Mouse (Mus musculus) regulatory T cell (primary cell): ENCODE data around the gene Phlda2.
"Not testable (repeated sequence)": the region's sequence is repeated elsewhere in the genome, so short reads cannot be mapped to it uniquely, and the experiment has no call there.

Experiments used
- in situ Hi-C: fragments of 300-600 bp; cut with MboI, MseI; formaldehyde crosslinking; loops from one replicate; pipeline ENCODE4 v1.15.1; 2025; ENCODE audit warnings: high pct_unique_total_duplicates

Phlda2 gene

DNA sequence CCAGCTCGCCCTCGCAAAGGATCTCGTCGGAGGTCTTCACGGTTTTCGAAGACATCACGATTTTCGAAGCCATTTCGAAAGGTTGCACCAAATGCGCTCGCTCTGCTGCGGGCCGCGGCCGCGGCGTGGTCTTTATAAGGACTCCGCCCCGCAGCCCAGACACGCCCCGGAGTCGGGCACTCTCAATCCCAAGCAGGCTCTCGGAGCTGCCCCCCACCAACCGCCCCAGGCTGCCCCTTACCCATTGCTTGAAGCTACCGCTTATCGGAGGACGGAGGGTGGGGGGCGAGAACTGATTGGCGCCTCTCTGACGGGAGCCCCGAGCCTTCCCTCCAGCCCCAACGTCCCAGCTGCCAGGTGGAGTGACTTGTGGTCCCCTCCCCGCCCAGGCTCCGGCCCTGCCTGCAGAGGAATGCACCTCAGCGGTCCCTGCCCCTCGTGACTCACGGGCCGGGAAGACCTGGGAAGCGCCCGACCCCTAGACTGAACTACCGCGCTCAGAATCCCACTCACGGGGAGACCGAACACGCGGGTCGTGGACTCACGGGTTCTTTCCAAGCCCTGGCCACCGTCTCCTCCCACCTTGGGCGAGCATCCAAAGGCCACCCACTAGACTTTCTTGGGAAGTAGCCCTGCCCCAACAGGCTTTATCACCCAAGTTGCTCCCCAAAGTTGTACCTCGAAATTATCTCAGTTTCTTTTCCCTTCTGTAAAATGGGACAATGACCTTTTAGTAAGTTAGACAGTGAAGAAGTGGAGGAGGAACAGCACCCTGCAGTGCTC, at the start of gene Phlda2:
Phlda2 (minus strand) TSS at position 733 of the 783 bp plus-strand sequence.
- in situ Hi-C loops = no loop called here

DNA sequence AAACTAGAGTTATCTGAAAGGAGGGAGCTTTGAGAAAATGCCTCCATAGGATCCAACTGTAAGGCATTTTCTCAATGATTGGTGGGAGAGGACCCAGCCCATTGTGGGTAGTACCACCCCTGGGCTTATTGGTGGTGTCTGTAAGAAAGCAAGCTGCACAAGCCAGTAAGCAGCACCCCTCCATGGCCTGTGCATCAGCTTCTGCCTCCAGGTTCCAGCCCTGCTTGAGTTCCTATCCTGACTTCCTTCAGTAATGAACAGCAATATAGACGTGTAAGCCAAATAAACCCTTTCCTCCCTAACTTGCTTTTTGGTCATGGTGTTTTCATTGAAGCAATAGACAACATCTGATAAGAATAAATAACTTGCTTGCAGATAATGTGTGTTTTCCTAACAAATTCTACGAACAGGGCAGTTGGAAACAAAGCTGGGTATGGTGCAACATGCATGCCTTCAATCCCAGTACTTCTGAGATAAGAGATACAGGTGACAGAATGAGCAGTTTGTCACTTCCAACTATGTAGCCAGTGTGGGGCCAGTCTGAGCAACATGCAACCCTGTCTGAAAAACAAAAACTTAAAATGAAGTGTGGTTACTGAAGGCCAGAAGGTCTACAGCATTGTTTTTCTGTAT, 46.8 kb upstream of the Phlda2 start:
- in situ Hi-C loops = no loop called here

DNA sequence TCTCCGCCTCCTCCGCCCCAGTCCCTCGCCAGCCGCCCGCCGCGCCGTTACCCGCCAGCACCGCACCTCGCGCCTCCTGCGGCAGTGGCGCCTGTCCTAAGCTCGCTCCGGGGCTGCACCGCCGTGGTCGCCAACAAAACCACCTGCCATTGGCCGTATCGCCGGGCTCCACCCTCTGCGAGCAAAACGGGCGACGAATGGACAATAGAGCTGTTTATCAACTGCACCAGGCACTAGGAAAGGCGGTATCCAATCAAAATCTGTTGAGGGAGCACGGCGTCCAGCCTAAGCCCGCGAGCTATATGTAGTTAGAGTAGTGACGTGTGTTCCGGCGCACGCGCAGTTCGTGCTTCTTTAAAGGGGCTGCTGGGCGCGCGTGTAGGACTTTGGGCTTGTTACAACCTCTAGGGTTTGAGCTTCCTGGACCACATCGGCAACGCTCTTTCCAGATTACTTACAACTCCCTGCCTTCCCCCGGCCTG, 46.1 kb upstream of the Phlda2 start, which contains the start of gene Nap1l4:
Nap1l4 (minus strand) TSS at position 131 of the 482 bp plus-strand sequence.
- in situ Hi-C loops = no loop called here

DNA sequence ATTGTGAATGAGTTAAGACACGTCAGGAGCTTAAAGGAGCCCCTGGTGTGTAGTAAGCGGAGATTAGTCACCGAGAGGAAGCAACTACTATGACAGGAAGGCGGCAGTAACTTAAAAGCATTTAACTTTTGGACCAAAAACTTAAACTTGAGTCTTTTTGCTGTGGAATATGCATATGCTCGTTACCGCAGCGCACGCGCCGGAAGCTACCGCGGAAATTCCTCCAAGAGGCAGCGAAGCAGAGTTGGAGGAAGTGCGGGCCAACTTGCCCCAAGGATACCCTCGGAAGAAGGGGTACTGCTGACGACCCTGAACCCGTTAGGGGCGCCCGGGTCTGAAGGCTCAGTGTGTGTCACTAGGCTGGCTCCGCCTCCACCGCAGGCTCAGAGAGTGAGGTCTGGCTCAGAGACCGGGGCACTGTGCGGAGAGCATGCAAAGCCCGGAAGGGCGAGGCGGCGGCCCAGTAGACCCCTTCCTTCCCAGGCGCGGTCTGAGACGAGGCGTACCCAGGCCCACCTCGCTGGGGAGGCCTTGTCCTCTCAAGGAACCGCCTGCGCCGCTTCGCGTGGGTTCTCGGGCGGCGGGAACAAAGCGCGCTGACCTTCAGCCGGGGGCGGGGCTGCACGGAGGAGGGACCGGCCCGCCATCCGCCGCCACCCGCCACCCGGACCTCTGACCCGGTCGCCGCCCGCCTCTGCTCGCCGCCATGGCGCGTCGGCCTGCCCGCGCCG, 45.4 kb upstream of the Phlda2 start:
- in situ Hi-C loops = no loop called here

DNA sequence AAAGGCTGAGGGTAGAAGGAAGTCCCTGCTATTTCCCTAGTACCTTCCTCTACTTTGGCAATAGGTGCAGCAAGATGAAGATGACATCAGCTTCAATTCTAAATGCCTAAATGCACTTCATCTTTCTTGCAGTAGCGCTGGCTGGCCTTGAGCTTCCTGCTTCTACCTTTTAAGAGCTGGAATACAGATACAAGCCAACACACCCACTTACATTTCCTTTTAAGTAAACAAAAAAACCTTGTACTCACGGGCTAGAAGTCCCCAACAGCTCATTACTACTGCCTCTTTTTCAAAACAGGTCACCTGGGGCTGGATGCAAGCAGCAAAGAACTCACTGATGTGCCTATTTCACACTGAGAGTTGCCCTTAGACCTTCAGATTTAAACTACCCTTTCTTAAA, 43.6 kb upstream of the Phlda2 start:
- in situ Hi-C loops = no loop called here

DNA sequence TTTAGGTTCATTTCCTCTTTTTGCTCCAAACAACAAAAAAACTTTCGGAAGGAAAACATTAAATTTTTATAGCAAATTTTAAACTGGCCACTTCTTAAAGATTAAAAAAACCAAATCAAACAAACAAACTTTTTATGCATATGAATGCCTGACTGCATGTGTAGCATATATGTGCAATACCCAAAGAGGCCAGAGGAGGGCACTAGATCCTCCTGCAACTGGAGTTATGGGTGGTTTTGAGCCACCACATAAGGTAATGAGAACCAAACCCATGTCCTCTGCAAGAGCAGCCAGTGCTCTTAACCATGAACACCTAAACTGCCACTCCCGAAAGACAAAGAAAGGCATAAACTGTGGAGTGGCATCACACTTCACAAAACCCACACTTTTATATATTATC, 41.4 kb upstream of the Phlda2 start:
- in situ Hi-C loops = no loop called here

DNA sequence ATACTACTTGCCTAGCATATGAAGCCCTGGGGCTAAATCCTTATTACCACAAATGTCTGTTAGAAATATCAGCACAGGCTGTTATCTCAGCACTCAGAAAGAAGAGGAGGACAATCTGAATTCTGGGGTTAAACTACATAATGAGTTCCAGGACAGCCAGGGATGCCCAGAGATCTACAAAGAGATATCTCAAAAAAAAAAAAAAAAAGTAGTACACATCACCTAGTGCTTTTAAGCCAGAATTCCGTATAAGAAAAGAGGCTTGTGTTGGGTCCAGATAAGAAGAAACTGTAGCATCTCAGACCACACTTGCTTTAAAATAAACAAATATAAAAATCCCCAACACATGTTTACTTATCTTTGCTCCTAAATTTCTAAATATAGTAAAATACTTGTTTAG, 35.7 kb upstream of the Phlda2 start:
- in situ Hi-C loops = no loop called here

DNA sequence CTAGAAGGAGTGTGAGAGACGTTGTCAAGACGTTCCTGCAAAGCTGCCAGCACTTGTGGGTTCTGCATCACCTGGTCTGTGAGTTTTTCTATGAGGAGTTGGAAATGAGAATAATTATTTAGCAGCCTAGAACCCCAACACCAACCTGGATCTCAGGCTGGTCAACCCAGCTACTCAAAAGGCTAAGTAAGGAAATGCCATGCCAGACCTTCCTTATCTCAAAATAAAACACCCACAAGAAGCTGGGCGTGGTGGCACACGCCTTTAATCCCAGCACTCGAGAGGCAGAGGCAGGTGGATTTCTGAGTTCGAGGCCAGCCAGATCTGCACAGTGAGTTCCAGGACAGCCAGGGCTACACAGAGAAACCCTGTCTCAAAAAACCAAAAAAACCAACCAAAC, 35.3 kb upstream of the Phlda2 start:
- in situ Hi-C loops = not testable (repeated sequence)

DNA sequence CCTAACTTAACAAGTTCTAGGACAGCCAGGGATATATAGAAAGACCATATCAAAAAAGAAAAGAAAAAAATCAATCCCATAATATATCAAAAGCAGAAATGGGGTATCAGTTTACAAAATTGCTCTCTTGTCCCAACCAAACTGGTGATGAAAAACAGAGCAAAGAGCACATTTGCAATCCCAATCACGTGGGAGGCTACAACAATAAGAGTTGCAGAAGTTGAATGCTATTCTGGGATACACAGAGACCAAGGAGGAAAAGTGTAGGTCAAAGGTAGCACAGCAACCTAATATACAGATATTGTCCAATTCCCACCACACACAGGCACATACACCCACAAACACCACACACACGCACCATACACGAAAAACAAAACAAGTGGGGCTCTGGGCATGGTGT, 33.3 kb upstream of the Phlda2 start:
- in situ Hi-C loops = no loop called here

DNA sequence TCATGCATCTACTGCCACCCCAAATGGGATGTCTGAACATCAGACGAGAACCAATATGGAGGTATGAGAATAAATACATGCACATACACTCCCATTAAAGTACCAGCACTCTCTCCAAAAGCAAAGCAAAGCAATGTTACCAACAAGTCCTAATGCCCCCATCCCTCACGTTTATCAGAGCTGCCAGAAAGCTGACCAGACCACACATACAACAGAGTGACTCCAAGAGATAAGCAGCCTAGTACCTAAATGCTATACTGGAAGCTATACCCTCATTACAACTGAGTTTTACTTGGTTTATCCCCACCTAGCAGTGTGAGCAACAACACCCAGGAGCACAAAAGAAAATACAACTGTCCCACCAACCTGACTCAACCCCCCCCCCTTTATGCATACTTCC, 30.3 kb upstream of the Phlda2 start:
- in situ Hi-C loops = no loop called here

DNA sequence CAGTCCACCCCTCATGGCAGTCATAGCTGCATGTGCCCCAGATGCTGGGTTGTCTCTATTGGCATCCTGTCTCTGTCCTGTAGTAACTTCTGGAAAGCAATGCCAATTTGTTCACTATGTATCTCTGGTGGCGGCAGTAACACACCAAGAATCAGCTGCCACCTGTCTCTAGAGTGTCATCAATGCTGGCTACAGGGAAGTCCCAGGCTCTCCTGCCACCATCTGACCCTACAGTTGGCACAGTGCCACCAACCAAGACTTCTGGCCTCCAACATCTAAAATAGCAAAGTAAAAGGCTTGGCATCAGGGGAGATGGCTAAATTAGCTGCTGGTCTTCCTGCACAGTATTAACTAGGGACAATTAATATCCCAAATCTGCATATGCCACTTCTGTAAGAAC, 29.5 kb upstream of the Phlda2 start:
- in situ Hi-C loops = no loop called here

DNA sequence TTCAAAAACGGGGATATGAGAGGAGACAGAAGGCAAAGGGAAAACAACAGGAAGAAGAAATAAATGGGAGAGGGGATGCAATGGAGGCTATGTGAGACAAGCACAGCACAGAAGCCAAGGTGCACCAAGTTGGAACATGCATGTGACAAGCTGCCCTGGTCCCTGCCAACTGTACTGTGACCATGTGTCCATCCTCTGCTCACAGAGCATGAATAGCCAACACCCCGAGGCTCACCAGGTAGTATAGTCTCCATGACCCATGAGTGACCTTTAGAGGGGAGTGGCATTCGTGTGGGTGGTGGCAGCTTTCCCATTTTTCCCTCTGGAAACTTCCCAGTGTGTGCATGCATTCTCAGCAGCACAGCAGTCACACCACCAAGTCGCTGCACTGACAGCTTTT, 16.4 kb upstream of the Phlda2 start:
- in situ Hi-C loops = loop anchor here (10.0 kb wide), 1 partner anchor 1635 kb away; no protein-coding TSS in a partner anchor

DNA sequence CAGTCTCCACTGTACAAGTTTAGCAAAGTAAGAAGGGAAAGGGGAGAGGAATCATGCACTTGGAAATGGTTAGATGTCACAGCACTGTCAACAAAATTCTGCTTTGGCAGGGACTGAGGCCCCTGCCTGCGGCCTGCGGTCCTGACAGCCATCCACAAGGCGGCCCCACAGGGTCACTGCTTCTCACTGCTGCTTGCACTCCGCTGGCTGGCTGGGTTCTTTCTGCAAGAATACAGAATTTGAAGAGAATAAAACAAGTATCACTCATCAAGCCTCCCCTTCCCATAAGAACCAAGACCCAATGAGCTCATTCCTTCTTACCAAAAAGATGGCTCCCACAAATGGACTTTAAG, 11.4 kb upstream of the Phlda2 start:
- in situ Hi-C loops = loop anchor here (10.0 kb wide), 1 partner anchor 1630 kb away; no protein-coding TSS in a partner anchor

DNA sequence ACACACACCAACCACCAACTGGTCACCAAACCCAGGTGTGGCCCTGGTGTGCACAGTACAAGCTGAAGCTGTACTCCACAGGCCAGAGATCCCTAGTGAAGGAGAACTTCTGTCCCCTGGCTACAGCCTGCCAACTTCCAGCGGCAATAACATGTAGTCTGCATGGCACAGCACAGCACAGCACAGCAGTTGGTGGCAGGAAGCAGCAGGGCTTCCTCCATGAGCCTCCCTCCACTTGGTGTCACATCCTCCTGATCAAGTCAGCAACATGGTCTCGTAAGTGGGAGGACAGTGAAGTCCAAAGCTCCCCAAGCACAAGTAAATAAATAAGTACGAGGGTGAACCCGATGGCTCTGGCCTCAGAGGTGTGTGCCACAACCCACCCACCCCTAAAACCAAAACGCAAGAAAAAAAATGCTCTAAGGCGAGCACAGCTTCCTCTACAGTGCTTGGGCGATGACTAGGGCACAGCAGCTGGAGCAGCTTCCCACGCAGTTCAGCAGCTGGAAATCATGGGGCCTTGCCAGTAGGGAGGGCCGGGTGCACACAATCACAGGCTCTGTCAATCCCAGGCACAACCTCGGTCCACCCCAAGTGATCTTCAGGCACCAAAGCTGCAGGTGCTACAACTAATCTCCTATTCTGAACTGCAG, 10.9 kb upstream of the Phlda2 start:
- in situ Hi-C loops = loop anchor here (10.0 kb wide), 1 partner anchor 1629 kb away; no protein-coding TSS in a partner anchor

DNA sequence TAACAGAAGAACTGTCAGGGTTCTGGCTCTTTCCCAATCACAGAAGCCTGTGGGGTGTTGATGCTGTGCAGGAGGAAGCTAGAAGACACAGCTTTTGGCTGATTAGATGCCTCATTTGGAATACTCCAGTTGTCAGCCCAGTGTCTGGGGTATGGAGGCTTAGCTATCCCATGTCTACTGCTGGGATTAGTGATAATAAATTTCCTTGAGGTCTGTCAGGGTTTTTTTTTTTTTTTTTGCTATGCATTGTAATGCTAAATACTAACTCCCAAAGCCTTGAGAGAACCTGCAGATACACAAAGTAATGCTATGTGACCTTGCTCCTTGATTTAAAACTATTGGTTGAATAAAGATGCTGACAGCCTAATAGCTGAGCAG, 8.4 kb upstream of the Phlda2 start:
- in situ Hi-C loops = loop anchor here (10.0 kb wide), 1 partner anchor 1627 kb away; no protein-coding TSS in a partner anchor

DNA sequence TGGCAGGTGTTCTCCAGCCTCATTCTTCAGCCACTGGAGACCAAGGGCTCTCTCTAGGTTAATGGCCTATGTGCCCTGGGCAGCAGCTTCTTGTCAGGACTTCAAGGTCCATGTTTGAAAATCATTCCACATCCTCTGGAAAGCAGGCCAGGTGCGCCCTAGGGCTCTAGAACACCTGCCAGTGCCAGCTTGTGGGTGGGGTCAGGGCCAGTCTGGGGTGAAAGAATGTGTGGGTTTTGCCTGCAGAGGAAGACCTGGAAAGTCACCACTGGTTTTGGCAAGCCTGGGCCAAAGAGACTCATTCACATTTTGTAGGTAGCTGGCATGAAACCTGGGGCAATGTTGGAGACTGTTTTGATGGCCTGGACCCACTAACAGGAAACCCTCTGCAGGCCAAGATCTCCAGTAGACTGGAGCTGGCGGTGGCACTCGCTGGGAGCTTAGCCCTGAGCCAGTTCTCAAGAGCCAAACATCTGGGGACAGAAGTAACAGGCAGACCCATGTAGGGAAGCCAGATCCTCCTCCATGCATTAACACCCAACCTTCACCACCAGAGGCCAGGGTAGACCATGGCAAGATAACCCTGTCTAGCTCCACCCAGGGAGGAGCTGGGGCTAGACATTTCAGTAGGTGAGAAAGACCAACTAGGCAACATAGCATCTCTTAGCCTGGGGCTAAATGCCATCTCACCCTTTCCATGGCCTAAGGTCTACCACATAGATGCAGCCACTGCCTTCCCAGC, 7.8 kb upstream of the Phlda2 start:
- in situ Hi-C loops = loop anchor here (10.0 kb wide), 1 partner anchor 1626 kb away; no protein-coding TSS in a partner anchor

DNA sequence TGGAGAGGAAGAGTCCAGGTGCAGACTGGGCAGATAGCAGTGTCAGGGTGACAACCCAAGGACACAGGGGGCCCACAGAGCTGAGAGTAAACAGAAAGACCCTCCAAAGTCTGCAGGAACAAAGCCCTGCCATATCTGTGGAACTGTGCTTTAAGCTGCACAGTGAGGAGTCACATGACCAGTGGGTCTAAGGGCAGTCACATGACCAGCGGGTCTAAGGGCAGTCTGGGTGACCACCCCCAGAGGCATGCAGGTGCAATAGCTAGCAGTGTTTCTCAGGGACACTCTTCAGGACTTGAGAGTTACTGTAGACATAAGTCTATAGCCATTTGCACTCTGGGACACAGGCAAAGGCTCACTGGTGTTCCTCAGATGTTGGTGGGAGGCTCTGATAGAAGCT, 6.6 kb upstream of the Phlda2 start:
- in situ Hi-C loops = no loop called here

DNA sequence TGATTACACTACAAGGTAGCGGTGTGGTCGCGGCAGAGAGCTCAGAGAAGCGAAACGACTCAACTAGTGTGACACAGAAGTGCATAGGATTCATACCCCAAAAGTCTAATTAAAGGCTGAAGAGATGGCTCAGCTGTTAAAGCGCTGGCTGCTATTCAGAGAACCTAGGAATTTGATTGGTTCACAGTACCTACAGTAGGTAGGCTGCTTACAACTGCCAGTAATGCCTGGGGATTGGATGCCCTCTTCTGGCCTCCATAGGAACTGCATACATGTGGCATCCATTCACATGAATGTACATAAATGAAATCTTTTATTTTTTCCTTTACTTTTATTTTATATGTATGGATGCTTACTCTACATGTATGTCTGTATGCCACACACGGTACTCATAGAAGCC, 3.7 kb upstream of the Phlda2 start:
- in situ Hi-C loops = no loop called here

DNA sequence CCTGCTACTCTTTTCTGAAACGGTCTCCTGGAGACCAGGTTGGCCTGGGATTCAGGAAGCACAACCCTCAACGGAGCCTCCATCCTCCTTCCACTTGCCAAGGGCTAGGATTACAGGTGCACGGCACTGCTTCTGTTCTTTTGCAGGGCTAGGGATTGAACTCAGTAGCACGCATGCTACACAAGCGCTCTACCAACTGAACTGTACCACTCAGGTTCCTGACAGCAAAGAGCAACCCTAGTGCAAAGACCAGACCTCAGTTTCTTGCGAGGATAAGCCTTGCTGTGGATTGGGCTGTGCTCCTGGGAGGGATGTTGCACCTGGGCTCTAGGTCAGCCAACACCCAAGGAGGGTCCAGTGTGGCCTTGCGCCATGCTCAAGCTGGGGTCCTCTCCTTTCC, 3.3 kb upstream of the Phlda2 start:
- in situ Hi-C loops = no loop called here

DNA sequence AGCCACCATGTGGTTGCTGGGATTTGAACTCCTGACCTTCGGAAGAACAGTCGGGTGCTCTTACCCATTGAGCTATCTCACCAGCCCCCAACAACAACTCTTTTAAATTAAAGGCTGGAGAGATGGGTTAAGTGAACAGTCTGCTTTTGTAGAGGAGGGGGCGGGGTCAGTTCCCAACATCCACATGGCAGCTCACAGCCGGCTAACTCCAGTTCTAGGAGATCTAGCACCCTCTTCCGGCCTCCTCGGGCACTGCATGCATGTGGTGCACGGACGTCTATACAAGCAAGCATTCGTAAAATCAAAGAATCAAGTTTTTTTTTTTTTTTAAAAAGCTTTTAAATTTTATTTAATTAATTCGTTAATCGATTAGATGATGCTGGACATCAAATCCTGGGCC, 2.9 kb upstream of the Phlda2 start:
- in situ Hi-C loops = no loop called here

DNA sequence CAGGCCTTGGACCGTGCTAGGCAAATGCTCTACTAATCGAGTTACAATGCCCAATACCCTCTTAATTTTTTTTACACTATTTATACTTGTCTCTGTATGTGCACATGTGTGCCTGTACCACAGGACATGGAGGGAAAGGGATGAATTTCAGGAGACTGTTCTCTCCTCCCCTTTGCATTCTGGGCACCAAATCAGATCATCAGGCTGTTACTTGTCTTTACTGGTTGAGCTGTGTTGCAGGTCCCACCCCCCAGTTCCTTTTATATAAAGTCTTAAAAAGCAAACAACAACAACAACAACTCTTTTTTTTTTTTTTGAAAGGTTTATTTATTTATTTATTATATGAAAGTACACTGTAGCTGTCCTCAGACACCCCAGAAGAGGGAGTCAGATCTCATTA, 2.5 kb upstream of the Phlda2 start:
- in situ Hi-C loops = no loop called here
